Mouse (Mus musculus): ENCODE results near the gene Scnn1b.

Gene Scnn1b

DNA sequence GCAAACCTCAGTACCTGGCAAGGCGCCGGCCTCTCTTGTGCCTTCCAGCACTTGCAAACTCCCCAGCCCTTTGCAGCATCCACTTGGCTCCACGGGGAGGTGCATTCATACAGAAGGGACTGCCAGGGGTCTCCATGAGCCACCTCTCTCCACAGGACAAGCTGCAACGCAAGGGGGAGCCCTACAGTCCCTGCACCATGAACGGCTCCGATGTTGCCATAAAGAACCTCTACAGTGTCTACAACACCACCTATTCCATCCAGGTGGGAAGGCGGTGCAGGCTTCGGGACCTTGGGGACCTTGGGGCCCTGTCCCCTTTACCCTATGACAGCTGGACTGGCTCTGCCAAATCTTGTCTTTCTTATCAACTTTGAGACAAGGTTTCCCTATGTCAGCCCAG is 47.4 kb downstream of the Scnn1b start:
- DNase-seq (ENCODE audit: extremely low read depth, insufficient read length, low spot score): no peak

DNA sequence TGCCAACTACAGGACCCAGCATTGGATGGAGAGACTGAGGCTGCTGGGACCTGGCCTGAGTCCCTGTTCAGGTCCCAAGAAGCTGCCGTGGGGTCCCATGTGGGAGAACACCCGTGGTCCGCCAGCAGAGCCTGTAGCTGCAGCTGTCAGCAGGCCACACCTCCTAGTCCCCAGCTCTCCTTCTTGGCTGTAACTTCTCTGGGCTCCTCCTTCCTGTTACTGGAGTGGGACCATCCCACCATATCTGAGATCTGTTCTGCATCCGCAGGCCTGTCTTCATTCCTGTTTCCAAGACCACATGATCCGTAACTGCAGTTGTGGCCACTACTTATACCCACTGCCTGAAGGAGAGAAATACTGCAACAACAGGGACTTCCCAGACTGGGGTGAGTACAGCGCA is 49.1 kb downstream of the Scnn1b start:
- DNase-seq (ENCODE audit: extremely low read depth, insufficient read length, low spot score): no peak

DNA sequence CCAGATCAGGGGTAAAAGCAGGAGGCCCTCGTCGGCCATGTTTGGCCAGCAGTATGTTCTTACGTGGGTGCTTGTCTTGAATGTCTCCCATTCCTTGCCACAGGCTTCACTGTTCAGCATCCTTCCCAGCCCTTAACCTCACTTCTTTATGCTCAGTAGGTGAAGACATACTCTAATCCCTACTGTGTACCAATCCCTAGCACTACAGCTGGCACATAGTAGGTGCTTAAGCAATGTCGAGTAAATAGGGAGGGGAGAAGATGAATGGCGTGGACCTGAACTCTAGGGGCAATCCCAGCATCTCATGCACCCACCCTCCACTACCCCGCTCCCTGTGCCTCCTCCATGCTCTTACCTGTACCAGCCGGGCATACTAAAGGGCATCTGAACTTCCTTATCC is 59.5 kb downstream of the Scnn1b start:
- DNase-seq (ENCODE audit: extremely low read depth, insufficient read length, low spot score): no peak

DNA sequence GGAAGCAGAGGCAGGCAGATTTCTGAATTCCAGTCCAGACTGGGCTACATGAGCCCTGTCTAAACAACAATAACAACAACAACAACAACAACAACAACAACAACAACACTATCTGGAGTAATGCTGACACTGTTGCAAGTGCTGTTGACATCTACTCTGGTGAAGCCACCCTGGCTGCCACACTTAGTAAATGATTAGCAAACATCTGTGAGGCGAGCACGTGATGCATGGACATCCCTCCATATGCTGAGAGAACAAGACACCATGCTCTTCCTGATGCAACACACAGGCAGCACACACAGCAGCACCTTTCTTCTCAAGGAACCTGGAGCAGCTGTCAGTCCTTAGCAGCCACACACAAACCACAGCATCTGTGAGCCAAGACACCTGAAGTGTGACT is 63.0 kb downstream of the Scnn1b start:
- no peak for DNase-seq (ENCODE audit: extremely low read depth, insufficient read length, low spot score)

DNA sequence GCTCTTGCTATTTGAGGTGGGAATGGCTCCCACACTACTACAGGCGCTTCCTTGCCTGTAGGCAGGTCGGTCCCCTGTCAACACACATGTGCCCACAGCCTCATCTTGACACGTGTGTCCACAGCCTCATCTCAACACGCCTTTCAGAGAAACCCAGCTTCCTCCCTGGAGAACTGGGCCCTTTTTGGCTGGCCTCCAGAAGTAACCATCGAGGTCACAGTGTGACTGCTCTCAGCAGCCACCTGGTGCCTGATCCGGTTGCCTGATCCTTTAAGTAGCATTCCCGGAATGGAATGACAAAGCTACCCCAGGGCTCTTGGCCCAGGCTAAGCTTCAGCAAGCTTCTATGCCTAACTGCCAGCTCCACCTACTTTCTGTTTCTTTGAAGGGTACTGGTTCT is 66.4 kb downstream of the Scnn1b start:
- DNase-seq (ENCODE audit: extremely low read depth, insufficient read length, low spot score): no peak

DNA sequence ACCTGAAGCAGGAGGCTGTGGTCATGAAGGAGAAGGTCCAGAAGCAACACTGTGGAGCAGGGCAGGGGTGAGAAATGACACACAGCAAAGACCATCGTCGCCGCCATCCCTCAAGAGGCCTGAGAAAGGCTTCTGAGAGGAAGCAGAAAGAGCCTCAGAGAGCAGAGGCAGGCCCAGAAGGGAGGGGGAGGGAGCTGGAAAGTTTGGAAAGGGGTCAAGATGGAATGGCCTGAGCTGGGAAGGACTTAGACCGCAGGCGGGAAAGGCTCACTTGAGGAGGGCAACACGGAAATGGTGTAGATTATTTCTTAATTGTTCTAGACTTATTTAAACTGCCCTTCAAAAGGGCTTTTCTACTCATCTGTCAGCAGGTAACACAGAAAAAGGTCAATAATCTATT is 68.8 kb downstream of the Scnn1b start:
- DNase-seq (ENCODE audit: extremely low read depth, insufficient read length, low spot score): no peak

DNA sequence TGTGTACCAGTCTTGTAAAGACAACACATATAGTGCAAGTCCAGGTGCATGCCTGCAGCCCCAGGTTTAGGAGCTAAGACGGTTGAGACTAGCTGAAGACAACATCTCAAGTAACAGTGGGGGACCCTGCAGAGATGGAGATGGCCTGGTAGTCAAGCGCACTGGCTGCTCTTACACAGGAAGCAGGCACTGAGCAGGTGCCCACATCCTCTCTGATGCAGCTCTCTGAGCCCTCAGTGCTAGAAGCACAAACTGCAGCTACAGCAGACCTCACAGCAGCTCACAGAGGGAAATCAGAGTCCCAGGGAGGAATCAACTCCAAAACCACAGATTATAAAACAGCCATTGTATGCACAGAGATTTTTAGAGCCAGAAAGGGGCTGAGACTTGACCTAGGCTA is 69.5 kb downstream of the Scnn1b start:
- DNase-seq (ENCODE audit: extremely low read depth, insufficient read length, low spot score): no peak

DNA sequence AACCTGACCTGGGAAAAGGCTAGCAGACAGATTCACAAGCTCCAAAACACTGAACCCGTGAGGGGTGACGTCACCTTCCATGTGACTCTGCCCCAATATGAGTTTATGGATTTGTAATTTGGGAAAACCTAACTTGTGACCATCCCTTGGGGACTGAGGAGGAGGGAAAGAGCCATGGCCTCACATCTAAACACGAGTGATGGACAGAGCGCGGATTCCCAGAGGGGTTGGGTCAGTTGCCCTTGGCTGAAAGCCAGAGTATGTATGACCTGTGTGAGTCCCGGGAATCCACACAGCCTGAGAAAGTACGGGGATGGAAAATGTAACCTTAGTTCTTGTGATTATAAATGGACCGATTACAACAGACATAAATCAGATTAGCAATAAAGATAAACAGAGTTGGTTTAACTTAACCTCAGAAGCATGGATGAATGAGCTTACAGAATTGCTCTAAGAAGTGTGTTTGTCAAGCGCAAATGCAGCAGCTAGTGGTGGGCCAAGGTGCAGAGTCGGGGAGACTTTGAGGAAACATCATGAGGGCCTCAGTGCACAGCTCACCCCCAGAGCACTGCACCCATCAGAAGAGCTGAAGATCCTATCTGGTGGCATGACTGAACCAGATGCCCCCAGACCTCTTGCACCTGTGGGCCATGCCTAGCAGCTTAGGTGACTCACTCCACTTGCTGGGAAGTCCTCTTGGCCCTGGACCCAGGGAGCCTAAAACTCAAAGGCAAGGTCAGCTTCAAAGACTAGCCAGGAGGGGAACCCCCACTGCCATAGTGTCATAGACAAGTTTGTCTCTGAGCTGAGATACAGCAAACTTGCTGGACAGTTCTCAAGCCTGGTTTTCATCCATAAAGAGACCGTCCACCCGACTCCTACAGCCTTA is 71.3 kb downstream of the Scnn1b start:
- no peak for DNase-seq (ENCODE audit: extremely low read depth, insufficient read length, low spot score)

DNA sequence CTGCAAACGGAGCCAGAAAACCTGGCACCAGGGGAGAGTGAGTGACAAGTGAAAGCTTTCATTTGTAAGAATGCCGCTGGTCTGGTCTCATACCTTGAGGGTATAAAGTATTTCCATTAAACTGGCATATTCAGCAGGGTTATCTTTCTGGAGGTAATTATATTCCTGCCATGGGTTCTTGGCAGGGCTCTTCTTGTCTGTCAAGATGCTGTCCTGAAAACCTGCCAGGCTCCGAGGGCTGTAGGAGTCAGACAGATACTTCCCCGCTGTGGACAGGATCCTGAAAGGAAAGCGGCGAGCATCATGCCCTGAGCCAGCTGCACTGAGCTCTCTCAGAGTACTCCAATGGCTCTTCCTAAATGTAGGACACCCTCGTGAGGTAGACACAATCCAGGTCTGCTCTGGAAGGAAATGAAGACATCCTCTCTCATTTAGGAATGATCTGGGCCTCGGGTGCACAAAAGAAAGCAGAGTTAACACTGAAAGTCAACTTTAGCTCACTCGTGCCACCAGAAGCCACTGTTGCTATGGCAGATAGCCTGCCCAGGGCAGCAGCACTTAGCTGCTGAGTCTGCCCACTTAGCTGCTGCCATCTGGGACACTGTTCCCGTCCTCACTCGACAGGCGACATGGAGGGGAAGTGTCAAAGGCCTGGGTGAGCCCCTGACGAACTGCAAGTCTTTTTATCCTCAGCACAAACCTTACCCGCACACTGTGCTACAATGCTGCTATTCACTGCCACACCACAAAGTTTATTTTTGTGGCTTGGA is 72.2 kb downstream of the Scnn1b start:
- no peak for DNase-seq (ENCODE audit: extremely low read depth, insufficient read length, low spot score)

DNA sequence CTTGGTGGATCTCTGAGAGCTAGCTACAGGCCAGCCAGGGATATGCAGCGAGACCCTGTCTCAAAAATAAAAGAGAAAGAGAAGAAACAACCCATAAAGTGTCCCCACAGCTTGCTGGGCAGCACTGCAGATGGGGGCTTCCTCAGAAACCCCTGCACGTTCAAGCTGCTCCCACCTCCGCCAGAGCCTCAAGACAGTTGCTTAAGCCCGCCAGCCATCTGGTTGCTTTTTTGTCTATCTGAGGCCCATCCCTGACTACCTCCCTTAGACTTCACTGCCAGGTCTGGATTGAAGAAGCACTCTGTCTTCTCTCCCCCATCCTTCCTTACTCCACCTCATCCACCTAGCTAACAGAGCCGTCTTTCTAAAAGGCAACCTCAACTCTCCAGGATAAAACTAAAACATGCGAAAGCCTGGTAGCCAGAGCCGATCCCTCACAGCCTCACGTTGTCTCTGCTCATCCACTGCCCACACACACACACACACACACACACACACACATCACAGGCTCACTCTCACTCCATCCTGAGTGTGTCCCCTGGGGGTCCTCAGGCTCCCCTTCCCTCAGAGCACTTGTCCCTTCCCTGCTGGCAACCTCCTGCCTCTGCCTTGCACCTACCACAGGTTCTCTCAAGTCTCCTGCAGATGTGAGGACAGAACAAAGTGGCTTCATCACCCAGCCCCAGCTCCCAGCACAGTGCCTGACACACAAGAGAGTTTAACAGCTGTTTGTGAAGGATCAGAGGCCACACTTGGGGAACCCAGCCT is 73.5 kb downstream of the Scnn1b start:
- no peak for DNase-seq (ENCODE audit: extremely low read depth, insufficient read length, low spot score)

DNA sequence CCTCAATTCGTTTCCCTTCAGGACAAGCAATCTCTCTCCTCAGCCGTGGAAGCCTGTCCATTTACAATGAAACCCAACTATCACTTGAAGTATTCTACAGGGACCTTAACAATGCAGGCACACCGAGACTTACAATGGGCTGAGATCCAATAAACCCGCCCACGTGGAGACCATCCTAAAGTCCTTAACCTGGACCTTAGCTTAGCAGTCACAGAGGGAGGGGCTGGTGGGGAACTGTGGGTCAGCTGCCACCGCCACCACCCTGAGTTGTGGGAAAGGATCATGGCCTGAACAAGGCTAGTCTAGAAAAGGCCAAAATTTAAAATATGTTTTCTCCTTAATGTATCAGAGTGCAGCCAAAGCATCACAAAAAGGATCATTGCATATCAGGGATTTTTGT is 74.4 kb downstream of the Scnn1b start:
- DNase-seq (ENCODE audit: extremely low read depth, insufficient read length, low spot score): no peak

DNA sequence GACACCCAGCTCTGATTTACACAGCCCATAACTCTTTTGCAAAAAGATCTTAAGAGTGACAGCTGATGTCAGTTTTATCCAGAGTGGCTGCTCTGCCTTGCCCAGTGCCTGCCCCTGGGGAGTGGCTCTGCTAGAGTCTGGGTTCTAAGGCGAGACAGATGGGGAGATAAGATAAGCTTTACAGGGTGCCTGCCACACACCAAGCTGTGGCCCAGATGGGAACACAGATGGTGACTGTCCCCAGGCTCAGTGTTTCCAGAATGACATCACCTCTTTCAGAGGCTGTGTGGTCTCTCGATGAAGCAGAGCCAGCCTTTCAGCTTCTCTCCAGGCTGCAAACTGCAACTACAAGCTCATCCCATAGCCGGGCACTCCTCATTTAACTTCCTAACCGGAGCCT is 74.9 kb downstream of the Scnn1b start:
- DNase-seq (ENCODE audit: extremely low read depth, insufficient read length, low spot score): no peak

DNA sequence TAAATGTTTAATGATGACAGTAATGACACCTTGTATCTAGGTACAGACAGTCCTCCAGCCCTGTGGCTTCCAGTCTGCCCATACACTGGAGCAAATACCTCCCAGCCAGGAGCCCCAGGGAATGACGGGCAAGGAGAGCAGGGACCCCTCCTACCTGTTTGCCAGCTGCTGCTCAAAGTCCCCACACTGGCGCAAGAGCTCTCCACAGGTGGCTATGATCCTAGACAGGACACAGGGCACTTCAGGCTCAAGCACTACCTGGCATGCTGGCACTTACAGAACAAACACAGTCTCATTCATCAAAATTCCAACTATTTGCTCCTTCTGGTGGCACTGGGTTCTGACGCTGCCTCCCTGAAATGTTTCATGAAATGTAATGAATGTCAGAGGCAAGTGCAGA is 76.2 kb downstream of the Scnn1b start:
- no peak for DNase-seq (ENCODE audit: extremely low read depth, insufficient read length, low spot score)

DNA sequence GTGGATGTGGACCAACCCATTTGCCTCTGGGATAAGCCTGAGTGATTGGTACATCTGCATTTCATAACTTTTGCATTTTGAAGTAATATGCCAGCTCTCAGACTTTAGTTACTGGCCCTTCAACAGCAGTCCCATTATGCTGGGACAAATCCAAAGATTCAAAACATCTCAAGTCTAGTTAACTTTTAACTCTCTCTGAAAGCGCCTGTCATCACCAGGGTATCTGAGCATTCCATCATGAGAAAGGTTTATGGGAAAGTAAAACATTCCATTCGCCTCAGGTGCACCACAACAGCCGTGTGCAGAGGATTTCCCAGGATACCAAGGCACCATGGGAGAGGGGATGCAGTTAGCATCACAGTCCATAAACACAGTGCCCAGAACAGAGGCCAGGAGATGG is 76.8 kb downstream of the Scnn1b start:
- DNase-seq (ENCODE audit: extremely low read depth, insufficient read length, low spot score): no peak

DNA sequence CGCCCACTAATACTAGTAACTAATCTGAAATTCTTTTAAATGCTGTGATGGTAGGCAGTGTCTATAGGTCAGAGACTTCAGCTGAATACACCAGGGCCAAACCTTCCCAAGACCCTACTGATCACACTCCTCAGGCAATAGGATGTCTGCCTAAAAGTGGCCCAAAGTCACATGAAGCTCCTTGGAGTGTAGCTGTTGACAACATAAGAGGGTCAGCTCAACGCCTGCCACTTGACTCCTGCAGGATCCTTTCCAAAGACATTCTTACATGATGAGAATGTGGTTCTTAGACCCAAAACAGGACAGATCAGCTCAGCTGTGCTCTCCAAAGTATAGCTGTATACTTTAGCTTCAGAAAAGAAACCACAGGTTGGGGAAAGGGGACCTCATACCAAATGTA is 77.5 kb downstream of the Scnn1b start:
- DNase-seq (ENCODE audit: extremely low read depth, insufficient read length, low spot score): no peak

DNA sequence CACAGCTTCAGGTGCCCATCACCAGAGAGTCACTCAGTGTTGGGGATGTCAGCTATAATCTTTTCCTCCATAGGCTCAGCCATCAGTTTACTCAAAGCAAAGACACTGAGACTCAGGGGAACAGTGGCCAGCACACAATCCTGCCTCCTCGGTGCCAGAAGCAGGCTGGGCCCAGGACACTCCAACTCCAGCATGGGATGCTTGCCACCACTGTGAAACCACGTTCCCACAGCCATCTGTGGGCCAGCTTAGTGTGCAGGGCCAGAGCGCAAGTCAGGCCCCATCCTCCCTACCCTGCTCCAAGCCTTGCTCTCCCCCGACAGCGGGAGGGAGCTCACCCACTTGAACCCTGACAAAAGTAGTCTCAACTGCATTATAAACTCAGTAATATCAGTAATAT is 81.4 kb downstream of the Scnn1b start:
- DNase-seq (ENCODE audit: extremely low read depth, insufficient read length, low spot score): no peak

DNA sequence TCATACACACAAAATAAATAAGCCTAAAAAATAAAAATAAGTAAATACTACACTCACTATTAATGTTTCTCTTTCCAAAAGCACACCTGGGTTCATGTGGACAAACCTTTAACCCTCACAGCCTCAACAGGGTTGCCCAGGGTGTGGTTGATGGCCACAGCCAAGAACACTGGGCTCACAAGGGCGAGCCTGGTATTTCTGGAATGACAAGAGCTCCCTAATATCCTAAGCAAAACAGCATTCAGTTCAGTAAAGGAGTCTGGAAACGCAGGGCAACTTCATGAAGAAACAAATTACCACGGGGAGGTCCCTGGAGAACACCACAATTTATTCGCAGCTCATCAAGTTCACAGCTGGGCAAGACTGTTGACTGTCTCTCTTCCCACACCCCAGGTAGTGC is 82.7 kb downstream of the Scnn1b start:
- DNase-seq (ENCODE audit: extremely low read depth, insufficient read length, low spot score): no peak

DNA sequence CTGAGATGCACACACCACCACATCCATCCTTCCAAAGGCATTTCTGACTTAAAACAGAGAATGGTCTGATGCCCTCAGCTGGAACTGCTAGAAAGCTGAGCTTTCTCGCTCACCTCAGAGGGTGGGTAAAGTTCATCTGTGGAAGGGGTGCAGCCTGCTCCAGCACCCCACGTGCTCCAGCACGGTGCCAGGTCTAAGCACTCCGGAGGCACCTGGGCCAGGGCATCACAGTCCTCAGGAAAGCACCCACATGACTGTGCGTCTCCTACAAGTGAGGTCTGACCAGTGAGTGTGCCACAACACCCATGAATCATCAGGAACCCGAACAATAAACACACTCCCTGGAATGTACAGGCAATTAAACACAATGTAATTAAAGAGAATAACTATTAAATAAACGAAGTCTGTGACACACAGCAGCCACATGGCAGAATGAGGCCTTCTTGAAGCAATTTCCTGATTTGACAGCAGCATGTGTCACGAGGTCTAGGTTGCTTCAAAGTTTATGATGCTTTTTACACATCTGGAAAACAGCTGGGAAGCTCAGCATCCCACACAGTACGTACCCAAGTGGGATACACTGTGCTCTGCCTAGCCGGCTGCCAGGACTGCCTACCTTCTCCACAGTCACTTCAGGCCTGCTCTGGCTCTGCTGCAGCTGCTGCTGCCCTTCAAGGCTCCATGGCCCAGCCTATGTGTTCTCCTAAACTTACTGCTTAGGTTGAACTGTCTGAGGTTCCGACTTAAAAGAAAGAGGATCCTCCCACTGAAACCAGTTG is 90.2 kb downstream of the Scnn1b start:
- DNase-seq (ENCODE audit: extremely low read depth, insufficient read length, low spot score): no peak

DNA sequence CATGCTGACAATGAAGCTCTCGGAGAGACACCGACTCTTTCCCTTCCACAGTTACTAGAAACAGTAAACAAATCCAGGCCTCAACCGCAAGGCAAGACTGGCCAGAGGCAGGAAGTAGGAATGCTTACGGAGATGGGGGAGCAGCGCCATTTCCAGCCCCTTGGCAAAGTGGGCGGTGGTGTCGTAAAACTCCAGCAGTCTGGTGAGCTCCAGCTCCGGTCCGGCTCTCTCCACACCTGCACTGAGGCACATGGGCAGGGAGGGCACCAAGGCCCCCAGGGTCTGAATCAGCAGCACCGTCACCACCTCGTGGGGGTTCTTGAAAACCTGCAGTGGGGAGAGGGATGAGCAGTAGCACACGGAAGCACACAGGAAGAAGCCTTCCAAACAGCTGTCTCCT is 91.0 kb downstream of the Scnn1b start:
- DNase-seq (ENCODE audit: extremely low read depth, insufficient read length, low spot score): no peak

DNA sequence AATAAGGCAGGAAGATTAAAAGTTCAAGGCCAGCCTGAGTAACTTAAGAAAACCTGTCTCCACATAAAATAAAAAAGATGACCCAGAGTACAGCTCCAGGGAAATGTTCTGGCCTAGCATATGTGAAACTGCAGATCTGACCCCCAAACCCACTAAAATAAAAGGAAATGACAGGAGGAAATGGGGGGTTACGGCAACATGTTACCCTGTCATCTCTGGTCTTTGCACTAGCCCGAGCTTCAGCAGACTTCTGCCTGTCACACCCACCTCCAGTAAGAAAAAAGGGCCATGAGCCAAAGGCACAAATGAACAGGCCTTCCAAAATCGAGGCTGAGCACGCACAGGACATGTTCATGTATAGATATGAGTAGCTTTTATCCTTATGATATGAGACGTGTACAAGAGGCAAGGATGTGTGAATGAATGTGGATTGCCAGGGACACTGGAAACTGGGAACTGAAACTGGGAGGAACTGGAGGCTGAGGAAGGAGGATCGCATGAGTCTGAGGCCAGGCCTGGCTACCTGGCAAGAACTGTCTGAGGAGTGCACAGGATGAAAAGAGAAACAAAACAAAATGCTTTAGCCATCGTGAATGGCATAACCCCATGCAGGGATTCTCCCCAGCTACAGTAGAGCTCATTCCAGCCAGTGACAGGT is 97.2 kb downstream of the Scnn1b start:
- no peak for DNase-seq (ENCODE audit: extremely low read depth, insufficient read length, low spot score)

All from 3134 (cell line).